Mouse (Mus musculus) lung, postnatal 36 days (tissue): Measurements from ENCODE around the gene Mark2.

Source experiments
- DNase-seq: peaks from one replicate; pipeline ENCODE4 v3.0.0; 2022; ENCODE audit warnings: mixed read lengths

The Mark2 gene

DNA sequence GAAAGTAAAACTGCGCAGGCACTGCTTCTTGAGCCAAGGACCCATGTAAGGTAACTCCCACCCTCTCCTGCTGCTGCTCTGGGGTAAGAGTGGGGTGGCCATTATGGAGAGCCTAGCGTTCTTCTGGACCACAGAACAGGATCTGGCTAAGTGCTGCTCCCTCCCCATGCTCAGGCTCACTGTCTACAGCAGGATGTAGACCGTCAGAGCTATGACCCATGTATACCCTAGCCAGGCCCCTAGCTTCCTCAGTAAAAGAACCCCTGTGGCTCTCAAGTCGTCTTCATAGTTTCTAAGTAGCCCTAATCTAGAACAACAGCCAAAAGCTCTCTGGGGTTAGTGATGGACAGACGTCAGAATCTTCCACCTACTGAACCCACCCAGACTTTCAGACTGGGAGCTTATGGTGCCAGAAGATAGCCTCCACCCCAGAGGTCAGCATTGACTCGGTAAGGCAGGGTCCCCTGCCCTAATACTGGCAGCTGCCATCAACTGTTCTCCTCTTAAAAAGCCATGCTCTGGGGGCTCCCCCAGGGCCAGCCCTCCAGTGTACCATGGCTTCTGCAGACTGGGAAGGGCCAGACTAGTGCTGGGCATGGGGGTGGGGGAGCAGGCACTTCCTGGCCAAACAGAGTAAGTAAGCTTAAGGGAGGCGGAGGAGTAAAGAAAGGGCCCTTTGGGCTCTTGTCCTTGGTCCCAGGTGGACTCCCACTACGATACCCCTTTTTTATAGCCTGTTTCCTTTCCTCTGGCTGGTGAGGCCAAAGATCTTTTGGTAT is 47.4 kb downstream of the Mark2 start:
- no peak for DNase-seq

DNA sequence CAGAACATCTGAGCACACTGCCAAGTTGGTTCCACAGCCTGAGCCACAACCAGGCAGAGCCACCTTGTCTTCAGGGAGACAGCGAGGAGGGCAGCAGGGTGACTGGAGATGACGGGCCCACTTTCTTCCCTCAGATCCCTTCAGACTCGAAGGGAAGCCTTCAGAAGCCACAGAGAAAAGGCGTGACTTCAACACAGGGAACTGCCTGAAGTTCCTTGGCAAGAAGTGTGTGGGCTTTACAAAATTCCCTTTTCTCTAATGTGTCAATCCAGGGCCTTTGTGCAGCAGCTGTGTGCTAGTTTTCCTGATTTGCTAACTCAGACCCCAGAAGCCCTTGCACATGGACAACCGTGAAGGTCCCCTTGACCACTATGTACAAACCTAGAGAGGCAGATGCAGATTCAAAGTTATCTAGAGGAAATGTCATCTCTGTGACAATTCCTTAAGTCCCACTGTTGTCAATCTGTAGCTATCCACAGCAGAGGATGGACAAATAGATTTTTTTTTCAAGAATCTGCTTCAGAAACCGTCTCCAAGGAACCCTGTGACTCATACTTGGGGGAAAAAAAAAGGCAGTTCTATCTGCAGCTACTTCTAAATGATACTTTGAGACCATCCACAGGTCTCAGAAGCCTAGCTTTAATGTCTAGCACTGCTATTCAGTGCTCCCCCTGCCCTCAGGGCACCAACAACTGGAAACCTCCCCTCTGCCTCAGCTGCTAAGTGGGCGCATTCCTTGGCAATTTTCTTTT is 49.5 kb downstream of the Mark2 start:
- no peak for DNase-seq

DNA sequence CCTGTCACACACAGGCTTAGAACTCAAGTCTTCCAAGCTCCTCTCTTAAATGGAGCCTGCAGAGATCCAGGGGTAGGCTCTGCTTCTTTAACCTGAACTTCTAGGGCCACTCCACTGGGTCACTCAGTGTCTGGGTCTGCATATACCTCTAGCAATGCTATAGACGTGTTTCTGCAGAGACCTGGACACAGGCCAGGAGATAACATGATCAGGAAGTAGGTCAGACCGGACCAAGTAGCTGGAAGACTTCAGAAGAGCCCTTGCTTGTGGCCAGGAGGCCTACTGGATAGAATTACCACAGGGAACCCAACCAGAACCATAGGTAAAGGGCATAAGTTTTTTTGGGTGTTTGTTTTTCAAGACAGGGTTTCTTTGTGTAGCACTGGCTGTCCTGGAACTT is 51.9 kb downstream of the Mark2 start:
- DNase-seq, result no peak

DNA sequence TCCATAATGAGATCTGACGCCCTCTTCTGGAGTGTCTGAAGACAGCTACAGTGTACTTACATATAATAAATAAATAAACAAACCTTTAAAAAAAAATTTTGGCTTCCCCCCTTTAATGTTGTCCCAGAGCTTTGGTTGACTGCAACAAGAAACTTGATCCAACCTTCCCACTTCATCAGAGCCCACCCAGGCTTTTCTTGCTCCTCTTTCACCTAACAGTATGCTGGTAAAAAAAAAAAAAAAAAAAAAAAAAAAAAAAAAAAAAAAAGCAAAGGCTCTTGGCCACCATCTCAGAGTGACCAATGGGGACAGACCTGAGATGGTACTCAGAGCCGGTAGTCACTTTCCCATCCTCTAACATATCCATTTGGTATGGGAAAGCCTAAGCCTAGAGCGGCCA is 53.4 kb downstream of the Mark2 start:
- DNase-seq, result no peak

DNA sequence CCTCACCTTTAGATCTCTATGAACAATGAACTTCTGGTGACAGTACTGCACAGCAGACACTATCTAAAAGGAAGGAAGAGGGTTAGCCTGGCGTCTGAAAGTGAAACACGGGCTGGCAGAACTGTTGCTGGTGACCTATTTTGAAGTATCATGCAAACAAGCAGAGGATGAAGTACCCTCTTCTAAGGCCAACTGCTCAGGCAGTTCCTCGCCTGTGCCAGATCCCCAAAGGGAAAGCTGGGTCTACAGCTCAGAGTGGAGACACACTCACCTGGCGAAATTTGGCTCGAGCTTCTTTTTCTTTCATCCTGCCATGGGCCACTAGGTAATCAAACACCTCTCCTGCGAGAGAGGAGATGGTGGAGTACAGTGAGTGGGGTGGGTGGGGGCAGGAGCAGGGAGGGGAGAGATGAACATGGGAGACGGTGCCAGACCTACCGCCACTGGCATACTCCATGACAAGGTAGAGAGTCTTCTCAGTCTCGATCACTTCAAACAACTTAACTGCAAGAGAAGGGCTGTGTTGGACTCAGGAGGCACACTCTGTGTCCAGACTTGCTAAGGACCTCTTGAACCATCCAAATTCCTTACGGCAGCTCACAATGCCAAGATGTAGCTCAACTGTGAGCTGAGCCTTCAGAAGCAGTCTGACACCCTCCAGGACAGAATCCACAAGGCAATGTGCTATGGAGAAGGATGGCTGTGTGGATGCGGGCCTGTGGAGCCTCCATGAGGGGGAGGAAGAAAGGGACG is 54.9 kb downstream of the Mark2 start:
- peak; percentile 57 for DNase-seq

DNA sequence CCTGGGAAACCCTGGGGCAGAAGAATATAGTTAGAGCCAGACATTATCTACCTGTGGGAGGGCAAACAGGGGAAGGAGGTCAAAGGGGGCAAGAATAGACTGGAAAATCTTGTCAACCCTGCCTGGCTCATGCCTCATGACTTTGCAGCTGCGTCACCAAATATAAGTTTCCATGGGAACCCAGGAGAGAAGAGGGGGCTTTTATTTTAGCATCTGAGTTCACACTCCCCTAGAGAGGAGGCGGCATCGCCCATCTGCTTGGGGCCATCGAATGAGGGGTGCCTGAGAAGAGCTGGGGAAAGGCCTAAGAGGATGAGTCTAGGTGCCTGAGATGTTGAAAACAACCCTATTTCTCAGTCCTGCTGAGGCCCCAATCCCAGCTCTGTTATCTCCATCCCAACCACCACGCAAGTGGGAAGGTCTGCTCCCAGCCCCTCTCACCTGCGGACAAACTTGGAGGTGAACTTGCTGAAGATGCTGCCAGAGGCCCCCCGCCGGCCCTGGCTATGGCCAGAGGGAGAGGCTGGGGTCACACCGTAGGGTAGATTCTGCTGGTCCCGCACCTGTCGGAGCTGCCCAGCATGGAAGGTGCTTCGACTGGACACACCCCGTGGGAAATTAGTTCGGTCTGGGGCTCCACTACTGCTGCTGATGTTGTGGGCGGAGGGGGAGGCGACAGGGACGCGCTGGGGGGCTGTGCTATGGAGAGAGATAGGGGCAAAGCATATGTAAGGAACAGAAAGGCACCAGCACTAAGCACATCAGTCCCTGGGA is 60.9 kb downstream of the Mark2 start:
- no peak for DNase-seq

DNA sequence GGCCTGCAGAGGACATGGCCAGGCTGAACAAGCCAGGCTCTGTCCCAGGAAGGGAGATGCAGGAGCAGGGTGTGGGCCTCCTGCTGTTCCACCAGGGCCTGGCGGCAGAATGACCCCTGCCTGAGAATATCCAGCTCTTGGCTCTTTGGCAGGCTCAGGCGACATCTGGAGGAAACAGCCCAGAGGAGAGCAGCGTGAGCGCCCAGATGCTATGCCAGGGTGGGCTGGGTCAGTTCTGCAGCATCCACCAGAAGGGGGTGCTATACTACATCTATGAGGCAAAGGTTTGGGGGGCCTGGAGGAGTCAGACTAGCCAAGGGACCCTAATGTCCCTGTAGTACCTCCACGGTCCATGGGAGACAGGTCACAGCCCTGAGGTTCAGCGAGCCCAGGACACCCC is 62.5 kb downstream of the Mark2 start:
- DNase-seq, result peak; percentile 72

DNA sequence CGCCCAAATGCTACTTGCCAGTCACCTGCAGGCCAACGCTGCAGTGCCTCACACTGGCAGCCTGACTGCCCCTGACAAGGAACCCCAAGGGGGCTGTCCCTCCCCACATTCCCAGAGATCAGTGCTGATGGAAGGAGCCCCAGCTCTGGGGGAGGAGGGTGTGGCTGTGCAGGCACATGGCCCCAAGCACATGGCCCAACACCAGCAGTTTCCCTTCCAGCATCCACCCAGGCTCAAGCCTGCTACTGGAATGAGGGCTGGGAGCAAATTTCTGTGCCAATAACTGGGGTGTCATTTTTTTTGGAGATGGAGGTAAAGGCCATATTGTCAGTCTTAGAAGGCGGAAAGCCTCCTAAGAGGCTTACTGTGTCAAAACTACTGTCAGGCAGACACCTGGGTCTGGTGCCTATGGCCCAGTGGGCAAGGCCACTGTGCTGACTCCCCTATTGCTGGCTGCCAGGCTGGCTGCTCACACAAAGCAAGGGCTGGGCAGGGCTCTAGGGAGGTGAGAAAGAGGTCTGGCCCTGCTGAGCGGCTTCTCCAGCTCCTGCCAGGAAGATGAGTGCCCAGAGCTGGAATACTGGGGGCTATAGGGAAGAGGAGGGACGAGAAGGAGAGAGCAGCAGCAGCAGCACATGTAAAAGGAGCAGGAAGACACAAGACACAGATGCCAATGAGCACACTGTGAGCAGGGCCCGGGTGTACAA is 63.3 kb downstream of the Mark2 start:
- DNase-seq, result no peak

DNA sequence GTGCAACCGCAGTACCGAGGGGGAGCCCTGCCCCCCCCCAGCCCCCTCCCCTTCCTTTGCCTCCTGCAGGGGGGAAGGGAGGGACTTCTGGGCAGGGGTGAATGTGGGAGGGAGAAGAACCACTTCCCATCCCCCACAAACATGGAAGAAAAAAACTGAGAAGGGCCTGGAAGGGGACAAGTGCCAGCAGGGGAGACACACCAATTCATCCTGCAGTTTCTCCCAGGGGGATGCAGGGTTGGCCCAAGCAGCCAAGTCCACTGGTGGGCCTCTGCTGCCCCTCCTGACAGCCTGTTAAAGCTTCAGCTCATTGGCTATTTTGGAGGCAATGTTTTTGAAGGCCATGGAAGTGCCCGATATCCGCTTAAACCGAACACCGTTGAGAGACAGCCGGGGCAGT is 64.9 kb downstream of the Mark2 start:
- no peak for DNase-seq

DNA sequence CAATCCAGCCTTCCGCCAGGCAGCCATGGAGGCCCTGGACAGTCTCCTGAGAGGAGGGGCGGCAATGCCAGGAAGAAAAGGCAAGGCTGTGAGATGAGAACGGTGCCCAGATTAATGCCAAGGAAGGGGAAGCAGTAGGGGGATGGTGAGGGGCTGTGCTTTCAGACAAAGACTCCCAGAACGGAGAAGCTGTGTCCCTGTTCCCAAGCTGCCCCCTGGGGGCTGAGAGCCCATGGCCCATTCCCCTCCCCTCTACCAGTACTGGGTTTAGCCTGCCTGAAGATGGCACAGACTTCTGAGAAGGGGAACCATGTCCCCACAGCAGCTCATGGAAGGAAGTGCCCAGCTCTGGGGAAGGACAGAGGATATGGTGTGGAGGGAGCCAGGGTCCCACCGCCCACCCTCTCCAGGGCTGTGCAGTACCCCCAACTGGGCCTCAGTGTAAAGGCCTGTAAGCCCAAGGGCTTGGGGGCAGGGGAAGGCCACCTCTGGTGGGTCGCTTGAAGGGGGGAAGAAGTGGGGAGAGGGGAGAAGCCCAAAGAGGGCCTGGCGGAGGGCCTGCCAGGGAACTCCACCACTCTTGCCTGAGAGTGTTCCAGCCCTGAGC is 65.5 kb downstream of the Mark2 start:
- DNase-seq, result no peak

DNA sequence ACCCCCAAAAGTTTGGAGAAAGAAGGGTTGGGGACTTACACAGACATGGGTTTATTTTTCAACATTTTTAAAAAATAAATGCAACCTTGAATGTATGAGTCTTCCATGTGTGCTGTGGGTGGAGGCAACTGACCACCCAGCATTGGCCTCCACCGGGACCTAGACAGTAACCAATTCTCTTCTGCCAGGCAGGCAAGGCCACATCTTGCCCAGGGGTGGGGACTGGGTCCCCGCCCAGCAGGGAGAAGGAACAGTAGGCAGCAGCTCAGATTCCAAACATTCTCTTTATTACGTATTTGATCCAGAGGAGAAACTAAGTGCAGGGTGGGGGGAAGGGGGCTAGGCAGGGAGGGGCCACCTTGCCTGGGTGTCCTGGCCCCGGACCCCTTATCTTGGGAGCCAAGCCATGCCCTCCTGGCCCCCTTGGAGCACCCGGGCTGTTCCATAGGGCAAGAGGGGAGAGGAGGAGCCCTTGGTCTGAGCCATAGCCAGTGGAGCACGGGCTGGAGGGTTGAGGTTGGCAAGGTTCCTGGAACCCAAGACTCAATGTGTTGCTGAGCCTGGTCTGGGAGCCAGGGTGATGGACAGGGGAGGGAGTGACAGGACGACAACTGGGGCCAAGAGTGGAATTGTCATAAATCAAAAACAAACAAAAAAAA is 66.4 kb downstream of the Mark2 start:
- no peak for DNase-seq

DNA sequence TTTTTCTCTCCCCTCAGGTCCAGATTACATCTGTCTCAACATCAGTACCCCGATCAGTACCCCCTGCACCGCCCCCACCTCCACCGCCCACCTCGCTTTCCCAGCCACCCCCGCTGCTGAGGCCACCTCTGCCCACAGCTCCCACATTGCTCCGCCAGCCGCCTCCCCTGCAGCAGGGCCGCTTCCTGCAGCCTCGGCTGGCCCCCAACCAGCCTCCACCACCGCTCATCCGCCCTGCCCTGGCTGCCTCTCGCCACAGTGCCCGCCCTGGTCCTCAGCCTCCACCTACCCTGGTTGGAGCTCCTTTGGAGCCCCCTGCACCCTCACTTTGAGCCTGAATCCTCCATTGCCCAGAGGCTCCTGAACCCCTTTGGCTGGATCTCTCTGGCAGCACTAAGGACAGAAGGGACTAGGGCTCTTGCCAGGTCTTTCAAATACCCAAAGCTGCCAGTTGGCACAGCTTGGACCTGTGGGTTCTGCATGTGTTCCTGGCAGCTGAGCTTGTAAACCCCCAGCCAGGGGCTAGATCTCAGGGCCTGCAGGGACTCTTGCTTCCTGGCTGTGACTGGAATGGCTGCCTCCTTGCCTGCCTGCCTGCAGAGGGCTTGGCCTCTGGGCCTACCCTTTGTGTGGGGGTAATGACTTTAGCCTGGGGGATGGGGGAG is 67.2 kb downstream of the Mark2 start:
- DNase-seq, result no peak

DNA sequence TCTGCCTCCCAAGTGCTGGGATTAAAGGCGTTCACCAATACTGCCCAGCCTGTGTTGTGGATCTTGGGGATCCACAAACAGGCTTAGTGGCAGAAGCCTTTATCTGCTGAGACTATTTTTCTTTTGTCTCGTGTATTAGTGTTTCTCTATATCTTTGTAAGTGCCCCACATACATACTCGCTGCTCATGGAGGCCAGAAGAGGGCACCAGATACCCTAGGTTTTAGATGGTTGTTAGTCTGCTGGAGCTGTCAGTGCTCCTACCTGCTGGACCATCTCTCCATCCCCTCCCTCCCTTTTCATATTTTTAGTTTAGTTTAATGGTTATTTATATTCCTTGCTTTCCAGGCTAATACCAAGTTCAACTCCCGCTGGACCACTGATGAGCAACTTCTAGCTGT is 68.2 kb downstream of the Mark2 start:
- no peak for DNase-seq

DNA sequence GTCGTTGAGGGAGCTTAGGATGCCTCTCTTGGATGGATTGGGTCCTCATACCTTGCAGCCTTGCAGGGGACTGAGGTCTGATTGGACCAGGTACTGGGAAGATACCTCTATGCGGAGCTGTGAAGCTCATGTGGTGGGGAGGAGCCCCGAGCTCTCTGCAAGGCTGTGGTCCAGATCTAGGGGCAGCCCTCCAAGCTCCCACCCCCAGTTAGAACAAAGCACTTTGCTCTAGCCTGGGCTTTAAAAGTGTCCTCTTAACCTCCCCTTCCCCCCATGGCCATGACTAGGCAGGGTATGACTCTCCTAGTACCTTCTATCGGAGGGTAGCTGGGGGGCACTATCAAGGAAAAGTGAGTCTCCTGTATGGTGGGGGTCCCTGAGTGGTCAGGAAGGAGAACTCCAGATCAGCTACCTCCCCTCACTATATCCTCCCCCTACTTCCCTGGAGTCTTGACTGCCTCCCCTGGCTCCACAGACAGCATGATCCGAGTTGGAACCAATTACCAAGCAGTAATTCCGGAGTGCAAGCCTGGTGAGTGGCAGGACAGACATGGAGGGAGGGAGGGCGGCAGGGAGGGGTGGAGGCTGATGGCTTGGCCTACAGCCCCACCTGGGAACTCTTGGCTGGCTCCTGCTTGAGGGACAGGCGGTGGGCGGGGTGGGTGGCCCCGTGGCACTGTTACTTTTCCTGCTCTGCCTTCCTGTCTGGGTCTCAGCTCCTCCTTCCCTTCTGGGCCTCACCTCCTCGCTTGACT is 72.2 kb downstream of the Mark2 start:
- no peak for DNase-seq

DNA sequence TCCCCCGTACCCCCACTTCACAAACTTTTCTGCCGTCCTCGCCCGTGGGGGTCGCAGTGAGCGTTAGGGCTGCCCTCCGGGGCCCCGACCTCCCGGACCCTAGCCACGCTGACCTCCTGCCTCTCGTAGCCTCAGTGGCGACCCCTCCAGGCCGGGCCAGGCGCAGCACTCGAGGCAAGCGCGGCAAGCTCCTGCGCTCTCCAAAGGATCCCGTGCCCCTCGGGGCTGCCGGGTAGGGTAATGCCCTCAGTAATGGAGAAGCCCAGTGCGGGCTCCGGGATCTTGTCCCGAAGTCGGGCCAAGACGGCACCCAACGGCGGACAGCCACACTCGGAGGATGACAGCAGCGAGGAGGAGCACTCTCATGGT is 73.0 kb downstream of the Mark2 start:
- DNase-seq, result peak; percentile 72

DNA sequence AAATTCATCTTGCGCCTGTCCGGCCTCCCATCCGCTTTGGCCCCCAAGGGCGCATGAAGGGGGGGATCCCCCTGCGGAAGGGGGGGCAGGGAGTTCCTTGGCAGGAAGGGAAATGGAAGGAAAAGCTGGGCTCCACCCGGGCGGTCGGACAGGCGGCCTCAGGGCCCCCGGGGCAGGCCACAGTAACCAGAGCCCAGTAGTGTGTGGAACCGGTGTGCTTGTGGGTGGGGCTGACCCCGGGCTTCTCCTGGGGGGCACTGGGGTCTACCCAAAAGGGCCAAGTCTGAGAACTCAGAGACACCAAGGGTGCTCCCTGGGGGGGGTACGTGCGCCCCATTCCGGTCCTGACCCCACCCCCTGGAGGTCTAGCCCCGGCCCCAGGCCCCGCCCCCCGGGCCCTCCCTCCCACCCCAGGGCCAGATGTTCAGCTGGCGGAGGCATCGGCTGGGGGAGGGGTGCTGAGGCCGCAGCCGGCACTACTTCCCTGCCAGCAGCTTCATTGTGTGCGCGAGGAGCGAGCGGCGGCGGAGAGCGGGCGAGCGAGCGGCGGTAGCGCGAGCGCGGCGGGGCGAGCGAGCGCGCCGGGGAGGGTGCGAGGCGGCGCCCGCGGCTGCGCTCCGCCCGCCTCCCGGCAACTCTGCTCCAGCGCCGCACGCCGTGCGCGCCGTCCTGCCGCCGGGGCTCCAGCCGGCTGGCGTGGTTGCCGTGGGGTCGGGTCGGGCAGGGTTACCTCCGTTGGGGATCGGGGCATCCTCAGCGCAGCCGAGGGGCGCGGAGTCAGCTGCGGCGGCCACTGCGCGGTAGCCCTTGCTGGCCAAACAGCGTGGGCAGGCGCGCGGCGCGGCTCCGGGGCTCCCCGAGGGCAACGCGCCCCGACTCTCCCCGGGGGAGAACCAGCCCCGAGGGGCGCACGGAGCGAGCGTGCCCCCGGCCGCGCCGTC is 73.6 kb downstream of the Mark2 start:
- DNase-seq, result peak; percentile 84

DNA sequence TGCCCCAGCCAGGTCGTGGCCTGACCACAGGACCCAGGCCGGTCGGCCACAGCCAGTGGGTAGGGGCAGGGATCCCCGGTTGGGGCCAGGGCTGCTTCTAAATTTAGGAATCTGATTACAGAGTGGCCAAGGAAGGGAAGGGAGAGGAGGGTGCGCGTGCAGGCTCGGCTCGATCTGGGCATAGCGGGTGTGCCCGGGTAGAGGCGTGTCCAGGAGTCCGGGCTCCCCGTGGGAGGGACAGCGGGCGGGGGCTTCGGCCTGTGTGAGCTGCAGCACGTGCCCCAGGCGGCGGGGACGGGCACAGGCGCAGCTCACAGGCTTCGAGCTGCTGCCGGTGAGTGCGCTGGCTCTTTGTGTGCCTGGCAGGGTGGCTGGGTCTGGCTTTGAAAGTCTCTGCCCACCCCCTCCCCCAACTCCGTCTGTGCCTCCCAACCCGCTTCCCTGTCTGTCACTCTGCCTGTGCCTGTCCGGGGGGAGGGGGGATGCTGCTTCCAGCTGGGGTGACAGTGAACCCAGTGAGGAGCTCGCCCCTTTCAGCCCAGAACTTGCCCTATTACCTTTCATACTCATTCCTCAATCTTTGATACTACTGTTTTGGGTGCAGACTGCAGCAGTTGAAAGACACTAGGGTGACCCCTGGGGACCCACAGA is 74.4 kb downstream of the Mark2 start, which contains the start of gene Rcor2:
Gene Rcor2 (plus strand): TSS at position 235 of the 651 bp plus-strand sequence.
- DNase-seq, result peak; percentile 81

DNA sequence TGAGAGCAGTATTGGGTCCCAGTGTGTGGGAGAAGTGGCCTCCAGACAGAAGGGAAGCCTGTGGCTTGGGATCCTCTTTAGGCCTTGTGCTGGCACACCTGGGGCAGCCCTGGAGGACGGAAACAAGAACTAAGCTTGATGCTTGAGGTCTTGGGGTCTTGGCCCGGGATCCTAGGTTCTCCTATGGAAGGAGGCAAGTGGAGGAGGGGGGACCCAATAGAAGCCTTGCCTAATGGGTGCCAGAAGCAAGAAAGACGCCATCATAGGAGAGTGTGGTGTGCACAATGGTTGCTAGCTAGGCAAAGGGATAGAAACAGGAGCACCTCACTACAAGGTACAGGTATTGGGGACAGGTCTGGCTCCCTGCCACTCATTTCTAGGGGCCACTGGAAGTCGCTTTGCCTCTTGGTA is 75.2 kb downstream of the Mark2 start:
- no peak for DNase-seq
